Mouse (Mus musculus) limb, embryonic 11.5 days (tissue): ENCODE measurements around the gene Hmgb4. TPM values are rescaled to one million over a fixed set of nuclear protein-coding genes. Genes with fewer than 3 reads are reported as not detected.
A peak's percentile ranks its signal among the peaks of the same experiment; 100 is the strongest.

ENCODE experiments used
- ATAC-seq: fragments of 200-750 bp; cut with Nextera tagmentation; 2 replicates; pipeline ENCODE4 v1.8.0; 2017; ENCODE audit warnings: low read depth; ENCODE audit not compliant: insufficient number of reproducible peaks, low FRiP score, low TSS enrichment
- DNase-seq: peaks from one replicate; pipeline ENCODE4 v3.0.0-alpha.2; 2015; ENCODE audit warnings: low spot score
- H3K27ac ChIP-seq: fragments of 300-500 bp; sonication (generic); replicated peaks from 2 replicates; pipeline ENCODE4 v1.5.1; 2014; ENCODE audit warnings: low read depth, mild to moderate bottlenecking, low read length
- H3K27me3 ChIP-seq: fragments of 300-500 bp; sonication (generic); 2 replicates; pipeline ENCODE4 v1.6.1; 2014; ENCODE audit warnings: mild to moderate bottlenecking, low read length, mixed read lengths; ENCODE audit not compliant: control insufficient read depth, insufficient read depth
- H3K36me3 ChIP-seq: fragments of 300-500 bp; sonication (generic); 2 replicates; pipeline ENCODE4 v1.6.1; 2014; ENCODE audit warnings: mild to moderate bottlenecking, low read length, moderate library complexity, mixed read lengths; ENCODE audit not compliant: control insufficient read depth, insufficient read depth
- H3K4me1 ChIP-seq: fragments of 300-500 bp; sonication (generic); 2 replicates; pipeline ENCODE4 v1.6.1; 2014; ENCODE audit warnings: low read length, mixed read lengths; ENCODE audit not compliant: control insufficient read depth, insufficient read depth
- H3K4me2 ChIP-seq: fragments of 300-500 bp; sonication (generic); 2 replicates; pipeline ENCODE4 v1.6.1; 2014; ENCODE audit warnings: low read depth, mild to moderate bottlenecking, moderate library complexity; ENCODE audit not compliant: severe bottlenecking
- H3K4me3 ChIP-seq: fragments of 300-500 bp; sonication (generic); 2 replicates; pipeline ENCODE4 v1.5.1; 2014; ENCODE audit warnings: low read depth, low read length
- H3K9ac ChIP-seq: fragments of 300-500 bp; sonication (generic); 2 replicates; pipeline ENCODE4 v1.6.1; 2014; ENCODE audit warnings: mild to moderate bottlenecking, low read length
- H3K9me3 ChIP-seq: fragments of 300-500 bp; sonication (generic); 2 replicates; pipeline ENCODE4 v1.6.1; 2016; ENCODE audit warnings: low read length; ENCODE audit not compliant: control insufficient read depth
- WGBS: fragments of 180-500 bp; shearing (Covaris S2); extraction: QIAGEN DNeasy Blood & Tissue Kit; methylation state at CpG from one replicate; pipeline ENCODE4 v1.1.7; 2014; 5-methylcytosine and 5-hydroxymethylcytosine counted together
- polyA plus RNA-seq: library from polyadenylated mRNA; unstranded; fragments of >200 nt; fragmentation: Nextera tagmentation; extraction: Ambion mirVana; gene quantifications from 2 replicates; pipeline ENCODE4 v1.2.1, GENCODE M21; 2014

Gene Hmgb4
- polyA plus RNA-seq, 1 experiment from 2014 or later = not detected

DNA sequence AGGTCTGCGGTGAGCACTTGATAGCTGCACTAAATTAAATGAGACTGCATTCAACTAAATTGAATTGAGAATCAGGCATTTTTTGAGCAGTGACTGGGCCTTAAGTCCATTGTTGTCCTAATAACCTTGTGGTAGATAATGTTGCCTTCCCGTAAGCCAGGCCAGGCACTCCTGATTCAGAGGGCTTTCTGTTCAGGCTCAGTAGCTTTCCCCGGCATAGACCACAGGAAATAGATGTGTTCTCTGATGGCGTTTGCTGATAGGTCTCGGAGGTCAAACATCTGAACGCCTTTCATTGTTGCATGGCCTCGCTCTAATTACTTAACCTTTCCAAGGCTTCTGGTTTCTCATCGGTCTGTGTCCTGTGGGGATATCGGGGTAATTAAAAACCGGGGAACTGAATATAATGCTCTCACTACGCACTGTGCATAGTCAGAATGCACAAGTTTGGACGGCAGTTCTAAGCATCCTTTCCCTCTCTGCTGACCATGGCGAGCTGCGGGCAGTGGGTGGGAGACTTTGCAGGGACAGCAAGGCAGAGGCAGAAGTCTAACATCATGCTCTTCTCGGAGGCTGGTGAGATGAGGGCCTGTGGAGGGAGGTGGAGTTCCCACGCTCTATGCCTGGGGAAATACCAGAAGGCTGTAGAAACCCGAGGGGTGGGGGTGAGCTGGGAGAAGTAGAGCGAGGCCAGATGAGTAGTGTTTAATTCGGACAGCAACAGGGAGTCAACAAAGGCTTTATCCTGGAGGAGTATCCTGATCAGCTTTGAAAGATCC, 19.5 kb downstream of the Hmgb4 start:
- Histone ChIP-seq H3K36me3 (no peaks in the 10 kb centered on the region), H3K27me3 (no peaks in the 10 kb centered on the region), H3K27ac (no peak overlapping the region), H3K9ac (no peak overlapping the region), H3K4me1 (no peaks in the 10 kb centered on the region), H3K9me3 (no peaks in the 10 kb centered on the region), H3K4me2 (no peak overlapping the region), H3K4me3 (no peak overlapping the region)
- WGBS = 60% methylated on average over 19 of the region's 19 CpGs
- no peak for DNase-seq
- no peak for ATAC-seq

DNA sequence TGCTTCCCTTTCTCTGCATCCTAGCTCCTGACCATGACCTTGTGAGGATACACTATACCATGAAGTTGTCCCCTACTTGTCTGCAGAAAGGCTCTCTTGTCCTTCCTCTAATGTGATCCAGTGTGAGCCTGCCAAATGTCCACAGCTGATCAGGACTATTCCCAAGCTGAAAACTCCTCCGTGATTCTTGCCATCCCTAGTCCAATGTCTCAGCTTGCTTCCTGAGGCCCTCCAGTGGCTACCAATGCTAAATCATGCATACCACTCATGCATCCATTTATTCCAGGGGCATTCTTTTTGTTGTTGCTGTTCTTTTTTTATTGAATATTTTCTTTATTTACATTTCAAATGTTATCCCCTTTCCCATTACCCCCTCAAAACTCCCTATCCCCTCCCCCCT, 21.6 kb downstream of the Hmgb4 start:
- Histone ChIP-seq H3K4me1 (no peaks in the 10 kb centered on the region), H3K36me3 (no peaks in the 10 kb centered on the region), H3K4me2 (no peak overlapping the region), H3K9me3 (no peaks in the 10 kb centered on the region), H3K9ac (no peak overlapping the region), H3K4me3 (no peak overlapping the region), H3K27me3 (no peaks in the 10 kb centered on the region), H3K27ac (no peak overlapping the region)
- ATAC-seq = no peak
- WGBS = 56% methylated on average over 1 of the region's 1 CpGs
- DNase-seq = no peak

DNA sequence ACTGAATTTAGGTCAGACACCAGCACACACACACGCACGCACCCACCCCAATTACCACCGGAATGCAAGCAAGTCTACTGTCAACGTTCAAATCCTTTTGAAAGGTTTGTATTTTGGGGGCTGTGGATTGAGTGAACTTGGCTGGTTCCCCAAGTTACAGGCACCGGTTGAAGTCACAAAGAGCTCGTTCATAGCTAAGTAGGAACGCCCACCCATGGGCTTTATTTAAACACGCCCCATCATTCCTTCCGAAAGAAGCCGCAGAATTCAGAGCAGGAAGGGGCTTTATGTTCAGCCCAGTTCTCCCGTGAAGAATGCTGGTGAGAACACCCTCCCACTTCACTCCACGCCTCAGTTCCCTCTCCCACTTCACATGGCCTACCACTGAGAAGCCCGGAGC, 27.3 kb downstream of the Hmgb4 start:
- H3K4me1 ChIP-seq = 0 out of 2 replicates have a peak, but pooled peaks cover 4% of the 10 kb centered on the region
- H3K9ac ChIP-seq = no peak overlapping the region
- H3K27me3 ChIP-seq = no peaks in the 10 kb centered on the region
- 83% methylated on average over 13 of the region's 13 CpGs for WGBS
- no peak overlapping the region for H3K27ac ChIP-seq
- H3K36me3 ChIP-seq = no peaks in the 10 kb centered on the region
- H3K4me2 ChIP-seq = no peak overlapping the region
- no peak for DNase-seq
- no peak overlapping the region for H3K4me3 ChIP-seq
- no peak for ATAC-seq
- no peaks in the 10 kb centered on the region for H3K9me3 ChIP-seq

DNA sequence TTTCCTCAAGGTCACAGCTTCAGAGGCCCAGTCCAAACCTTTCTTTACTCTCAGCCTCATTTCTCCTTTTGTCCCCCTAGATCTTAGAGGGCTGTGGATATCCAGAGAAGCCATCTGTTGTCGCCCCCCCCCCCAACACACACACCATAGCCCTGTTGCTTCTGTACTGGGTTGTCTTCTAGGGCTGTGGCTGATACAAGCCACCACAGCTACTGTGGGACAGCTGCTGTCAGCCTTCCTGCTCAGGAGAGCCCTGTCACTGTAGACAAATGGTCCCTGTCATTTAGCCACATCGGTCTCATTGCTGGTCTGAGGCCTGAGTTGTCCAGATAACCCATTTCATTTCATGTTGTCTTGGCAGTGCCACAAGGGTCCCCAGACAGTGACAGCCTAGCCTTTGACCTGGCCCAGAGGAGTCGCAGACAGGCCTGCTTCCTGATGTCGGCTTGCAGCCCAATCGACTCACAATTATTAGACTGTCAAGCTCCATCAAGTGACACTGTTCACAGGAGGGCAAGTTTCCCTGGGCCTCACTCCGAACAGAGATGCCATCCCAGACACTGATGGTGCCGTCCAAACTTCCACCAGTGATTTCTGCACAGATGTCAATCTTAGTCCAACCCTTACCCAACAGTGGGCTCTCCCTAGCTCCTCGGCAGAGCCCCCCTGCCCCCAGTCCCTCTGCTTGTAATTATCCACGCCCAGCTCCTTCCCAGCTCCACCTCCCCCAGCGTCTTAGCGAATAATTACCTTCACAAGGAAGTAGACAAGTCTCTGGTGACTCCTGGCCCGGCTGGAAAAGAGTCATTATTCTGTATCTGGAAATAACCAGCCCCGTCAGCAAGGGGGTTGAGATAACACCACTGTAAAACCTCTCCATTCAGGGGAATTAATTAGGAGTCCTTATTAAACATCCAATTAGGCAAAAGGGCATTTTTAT, 33.1 kb downstream of the Hmgb4 start:
- DNase-seq = peak; percentile 57
- H3K9ac ChIP-seq = no peak overlapping the region
- 18% methylated on average over 13 of the region's 13 CpGs for WGBS
- peaks cover 10% of the 10 kb centered on the region for H3K4me1 ChIP-seq
- H3K4me3 ChIP-seq = no peak overlapping the region
- H3K27ac ChIP-seq = no peak overlapping the region
- H3K9me3 ChIP-seq = no peaks in the 10 kb centered on the region
- no peaks in the 10 kb centered on the region for H3K36me3 ChIP-seq
- no peaks in the 10 kb centered on the region for H3K27me3 ChIP-seq
- ATAC-seq = 0 out of 2 replicates have a peak, but pooled peaks have one; percentile 31
- no peak overlapping the region for H3K4me2 ChIP-seq

DNA sequence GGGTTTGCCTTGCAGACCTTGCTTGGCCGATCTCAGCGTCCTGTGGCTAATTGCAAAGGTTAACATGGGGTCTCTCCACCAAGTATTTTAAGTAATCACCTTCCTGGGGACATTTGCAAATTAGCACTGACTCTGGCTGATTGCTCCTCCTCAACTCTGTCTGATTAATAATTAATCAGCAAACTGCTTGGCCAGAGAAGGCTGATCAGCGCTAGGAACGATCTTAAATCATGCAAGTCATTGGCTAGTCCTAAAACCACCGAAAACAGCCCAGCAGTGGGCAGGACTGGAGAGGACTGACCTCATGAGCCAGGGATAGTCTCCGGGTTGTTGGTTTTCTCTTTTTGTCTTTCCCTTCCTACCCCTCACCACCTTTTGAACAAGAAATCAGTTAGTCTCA, 36.3 kb downstream of the Hmgb4 start:
- Histone ChIP-seq H3K9me3 (no peaks in the 10 kb centered on the region), H3K9ac (no peak overlapping the region), H3K4me2 (no peak overlapping the region), H3K36me3 (no peaks in the 10 kb centered on the region), H3K4me1 (peaks cover 10% of the 10 kb centered on the region), H3K4me3 (no peak overlapping the region), H3K27ac (no peak overlapping the region), H3K27me3 (no peaks in the 10 kb centered on the region)
- 71% methylated on average over 6 of the region's 6 CpGs for WGBS
- no peak for DNase-seq
- no peak for ATAC-seq

DNA sequence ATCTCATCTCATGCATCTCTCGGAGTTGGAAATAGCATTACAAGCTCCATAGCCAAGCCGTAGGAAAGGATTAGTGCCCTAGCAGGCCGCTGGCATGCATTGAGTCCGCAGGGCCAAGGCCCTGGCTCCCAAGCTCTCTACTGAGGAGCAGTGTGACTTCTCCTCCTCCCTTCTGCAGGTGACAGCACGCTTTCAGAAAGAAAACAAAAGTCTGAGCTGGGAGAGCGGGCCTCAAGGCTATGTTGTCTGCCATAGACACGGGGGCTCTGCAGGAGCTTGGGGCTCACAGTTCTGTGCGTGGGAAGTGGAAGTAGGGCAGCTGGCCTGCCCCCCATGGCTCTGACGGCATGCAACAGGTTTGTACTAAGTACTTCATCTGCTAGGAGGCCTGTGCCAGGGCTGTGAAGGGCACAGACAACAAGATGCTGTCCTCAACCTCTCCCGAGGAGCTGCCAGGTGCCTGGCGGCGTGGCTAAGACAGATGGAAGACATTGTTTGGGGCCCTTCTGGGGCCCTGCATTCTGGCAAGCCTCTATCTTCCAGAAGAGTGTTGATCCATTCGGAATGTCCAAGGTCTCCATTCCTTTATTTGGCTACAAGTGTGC, 42.7 kb downstream of the Hmgb4 start:
- no peaks in the 10 kb centered on the region for H3K4me1 ChIP-seq
- no peaks in the 10 kb centered on the region for H3K36me3 ChIP-seq
- DNase-seq (no peak), ATAC-seq (no peak)
- no peak overlapping the region for H3K9ac ChIP-seq
- H3K27me3 ChIP-seq = no peaks in the 10 kb centered on the region
- H3K4me3 ChIP-seq = no peak overlapping the region
- WGBS = 80% methylated on average over 13 of the region's 13 CpGs
- H3K4me2 ChIP-seq = no peak overlapping the region
- no peaks in the 10 kb centered on the region for H3K9me3 ChIP-seq
- H3K27ac ChIP-seq = no peak overlapping the region
